Mouse (Mus musculus): ENCODE measurements at regions not wholly inside any gene's neighbourhood (a gene's known extent, or its start where the extent isn't known, plus 50 kb on each side); places are given as distances from the start of the nearest gene placed in this dataset.

DNA sequence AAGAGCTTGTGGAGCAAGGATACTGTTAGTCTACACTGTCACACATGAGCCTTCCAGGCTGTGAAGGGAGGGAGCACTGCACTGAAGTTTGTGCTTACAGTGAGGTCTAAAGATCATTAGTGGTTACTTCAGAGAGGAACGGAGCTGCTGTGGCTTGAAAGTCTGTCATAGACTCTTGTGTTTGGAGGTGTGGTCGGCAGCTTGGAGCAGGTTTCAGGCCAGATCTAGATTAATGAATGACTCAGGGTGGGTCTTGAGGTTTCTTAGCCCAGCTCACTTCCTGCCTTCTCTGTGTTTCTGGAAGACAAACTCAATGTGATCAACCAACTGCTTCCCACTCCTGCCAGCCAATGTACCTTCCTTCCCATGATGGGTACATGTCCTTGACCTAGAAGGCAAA lies 242.9 kb upstream of the 1700056E22Rik start:
- DNase-seq: no peak

- DNase-seq: no peak
These were observed 241.8 kb upstream of the 1700056E22Rik start for GRCm38 (mm10) chr1:184275877-184276276.

DNA sequence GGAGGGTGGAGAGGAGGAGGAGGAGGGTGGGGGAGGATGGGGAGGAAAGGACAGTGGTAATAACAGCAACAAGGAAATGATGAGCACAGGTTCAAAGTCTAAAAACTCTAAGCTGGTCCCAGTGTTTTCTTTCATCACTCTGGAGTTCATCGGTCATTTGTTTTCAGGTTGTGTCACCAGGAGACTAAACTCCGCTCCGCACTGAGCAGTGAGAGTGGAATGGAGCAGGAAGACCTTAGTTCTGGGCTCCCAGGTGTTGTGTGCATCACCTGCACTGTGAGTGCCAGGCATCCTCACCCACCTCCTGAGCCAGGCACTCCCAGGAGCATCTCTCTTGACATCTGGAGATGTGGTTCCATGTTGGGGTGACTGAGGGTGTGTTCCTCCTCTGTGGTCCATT lies 241.3 kb upstream of the 1700056E22Rik start:
- DNase-seq: no peak

- DNase-seq: no peak
These were observed 240.6 kb upstream of the 1700056E22Rik start for GRCm38 (mm10) chr1:184274704-184275103.

GRCm38 (mm10) chr1:184273722-184274121 lies 239.6 kb upstream of the 1700056E22Rik start:
- no peak for DNase-seq

DNA sequence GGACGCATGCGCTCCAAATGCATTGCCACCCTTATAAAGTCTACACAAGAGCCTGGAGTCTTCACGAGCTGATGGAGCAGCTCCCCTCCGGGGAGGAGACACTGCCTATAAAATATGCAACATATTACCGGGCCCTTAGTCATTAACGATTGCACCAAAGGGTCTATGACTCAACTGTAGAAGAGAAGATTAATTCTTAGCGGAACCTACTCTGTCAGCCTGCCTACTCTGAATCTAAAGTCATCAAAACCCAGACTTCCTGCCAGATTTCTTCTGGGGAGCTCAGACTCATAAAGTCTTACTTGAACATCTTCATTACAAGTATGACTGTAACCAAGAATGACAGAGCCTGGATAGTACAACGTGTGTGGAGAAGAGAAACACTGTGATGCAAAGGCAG lies 237.2 kb upstream of the 1700056E22Rik start:
- no peak for DNase-seq

GRCm38 (mm10) chr1:184266051-184266450 lies 231.9 kb upstream of the 1700056E22Rik start:
- peak; percentile 28 to 44 for DNase-seq

DNA sequence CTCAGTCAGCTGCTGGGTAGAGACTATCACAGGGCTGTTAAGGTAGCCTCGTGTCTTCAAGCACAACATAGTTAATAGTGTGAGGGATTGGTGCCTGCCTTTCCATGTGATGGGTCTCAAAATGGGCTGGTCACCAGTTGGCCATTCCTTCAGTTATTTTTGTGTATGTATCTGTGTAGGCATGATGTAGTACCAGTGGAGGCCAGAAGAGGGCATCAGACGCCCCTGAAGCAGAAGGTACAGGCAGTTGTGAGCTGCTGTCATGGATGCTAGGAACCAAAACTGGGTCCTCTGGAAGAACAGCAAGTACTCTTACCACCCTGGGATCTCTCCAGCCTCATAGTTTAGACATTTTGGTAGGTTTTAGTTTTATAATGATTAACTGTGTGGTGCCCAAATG lies 228.9 kb upstream of the 1700056E22Rik start:
- DNase-seq: peak in 1 of 2 experiments; percentile 3

DNA sequence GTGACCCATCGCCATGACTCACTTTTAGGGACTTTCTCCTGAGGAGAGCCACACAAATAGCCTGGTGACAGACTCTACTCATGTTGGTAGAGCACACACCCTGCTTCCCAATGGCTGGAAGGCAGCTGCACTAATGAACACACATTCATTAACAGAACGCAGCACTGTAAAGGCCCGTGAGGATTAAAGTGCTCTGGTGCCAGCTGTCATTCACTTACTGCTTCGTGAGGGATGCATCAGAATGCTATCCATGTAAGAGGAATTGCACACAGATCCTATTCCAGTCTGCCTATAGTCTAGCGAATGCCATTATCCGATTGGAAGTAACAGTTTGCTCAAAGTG lies 227.3 kb upstream of the 1700056E22Rik start:
- DNase-seq: no peak

DNA sequence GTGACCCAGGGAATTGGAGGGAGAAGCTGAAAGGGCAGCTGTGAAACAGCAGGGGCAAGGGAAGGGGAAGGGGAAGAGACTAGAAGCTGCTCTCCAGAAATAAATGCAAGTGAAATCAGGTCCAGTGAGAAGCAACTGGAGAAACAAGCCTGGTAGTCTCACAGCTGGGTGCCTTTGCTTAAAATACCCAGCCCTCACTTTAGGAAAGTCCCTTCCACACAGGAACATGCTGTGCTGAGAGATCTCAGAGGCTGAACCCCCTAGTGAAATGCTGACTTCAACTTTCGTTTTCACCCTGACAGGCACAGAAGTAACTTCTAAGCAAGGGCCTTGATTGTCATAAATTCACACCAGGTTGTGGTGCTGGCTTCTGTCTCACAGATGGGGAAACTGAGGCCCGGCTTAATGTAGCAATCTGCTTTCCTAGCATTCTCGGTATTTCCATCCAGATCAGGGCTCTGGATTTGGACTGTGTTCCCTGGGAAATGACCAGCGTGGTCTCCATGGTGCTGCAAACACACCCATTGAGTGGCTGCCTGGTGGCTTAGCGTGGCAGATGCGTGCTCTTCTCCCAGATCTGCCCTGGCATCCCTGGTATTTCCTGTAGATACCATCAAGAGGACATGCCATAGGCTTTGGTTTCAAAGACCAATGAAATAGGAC lies 226.8 kb upstream of the 1700056E22Rik start:
- no peak for DNase-seq

DNA sequence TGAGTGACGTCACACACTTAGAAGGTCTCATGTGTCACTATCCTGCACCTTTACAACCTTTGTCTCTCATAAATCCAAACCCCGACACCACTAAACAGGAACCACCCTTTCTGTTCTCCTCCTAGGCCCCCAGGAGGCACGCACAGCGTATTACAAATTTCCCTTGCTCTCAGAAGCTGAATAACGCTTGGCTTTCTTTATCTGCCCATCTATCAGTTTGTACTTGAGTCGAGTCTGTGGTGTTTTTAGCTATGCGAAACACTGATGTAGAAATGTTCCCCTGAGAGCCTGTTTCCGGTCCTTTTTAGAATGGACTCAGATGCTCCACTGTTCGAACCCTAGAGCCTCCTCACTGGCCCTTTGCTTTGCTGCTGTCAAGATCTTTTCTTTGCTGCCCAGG lies 225.8 kb upstream of the 1700056E22Rik start:
- DNase-seq: no peak

DNA sequence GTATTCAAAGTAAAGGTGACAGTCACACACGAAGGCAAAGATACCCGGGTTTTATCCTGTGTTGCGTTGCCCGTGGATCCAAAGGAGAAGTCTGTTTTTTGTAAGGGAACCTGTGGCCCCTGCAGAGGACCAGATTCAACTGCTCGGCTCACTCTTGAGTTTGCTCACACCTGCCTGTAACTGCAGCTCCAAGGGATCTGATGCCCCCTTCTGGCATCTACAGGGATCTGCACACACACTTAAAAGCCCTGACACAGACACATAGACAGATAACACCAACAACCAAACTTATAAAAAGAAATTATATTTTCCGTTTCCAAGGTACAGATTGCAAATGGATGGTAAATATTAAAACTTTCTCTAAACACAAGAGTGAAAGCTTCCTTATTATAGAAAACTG lies 223.3 kb upstream of the 1700056E22Rik start:
- no peak for DNase-seq

- DNase-seq: no peak
These were observed 220.8 kb upstream of the 1700056E22Rik start for GRCm38 (mm10) chr1:184254951-184255350.

- DNase-seq: no peak
These were observed 210.8 kb upstream of the 1700056E22Rik start for GRCm38 (mm10) chr1:184244730-184245488.

DNA sequence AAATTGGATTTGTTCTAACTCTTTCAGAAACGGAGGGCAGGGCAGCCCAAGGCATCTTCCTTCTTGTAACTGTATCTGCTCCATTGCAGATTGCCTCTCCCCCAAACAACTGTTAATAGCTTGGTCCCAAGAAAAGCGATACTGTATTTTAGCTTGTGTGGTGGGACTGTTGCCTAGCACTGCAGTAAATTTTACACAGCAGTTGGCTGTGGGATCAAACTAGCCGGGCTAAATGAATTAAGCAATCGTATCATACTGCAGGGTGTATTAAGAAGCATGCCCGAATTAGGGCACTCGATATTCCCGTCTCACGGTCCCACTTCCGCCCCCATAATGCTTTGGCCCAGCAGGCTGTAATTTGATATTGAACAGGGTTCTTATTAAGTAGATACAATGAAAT lies 210.2 kb upstream of the 1700056E22Rik start:
- DNase-seq: no peak

GRCm38 (mm10) chr1:184241846-184242245 lies 207.7 kb upstream of the 1700056E22Rik start:
- DNase-seq: no peak

- DNase-seq: peak; percentile 64 to 77
These were observed 201.3 kb upstream of the 1700056E22Rik start for GRCm38 (mm10) chr1:184235131-184235983.

DNA sequence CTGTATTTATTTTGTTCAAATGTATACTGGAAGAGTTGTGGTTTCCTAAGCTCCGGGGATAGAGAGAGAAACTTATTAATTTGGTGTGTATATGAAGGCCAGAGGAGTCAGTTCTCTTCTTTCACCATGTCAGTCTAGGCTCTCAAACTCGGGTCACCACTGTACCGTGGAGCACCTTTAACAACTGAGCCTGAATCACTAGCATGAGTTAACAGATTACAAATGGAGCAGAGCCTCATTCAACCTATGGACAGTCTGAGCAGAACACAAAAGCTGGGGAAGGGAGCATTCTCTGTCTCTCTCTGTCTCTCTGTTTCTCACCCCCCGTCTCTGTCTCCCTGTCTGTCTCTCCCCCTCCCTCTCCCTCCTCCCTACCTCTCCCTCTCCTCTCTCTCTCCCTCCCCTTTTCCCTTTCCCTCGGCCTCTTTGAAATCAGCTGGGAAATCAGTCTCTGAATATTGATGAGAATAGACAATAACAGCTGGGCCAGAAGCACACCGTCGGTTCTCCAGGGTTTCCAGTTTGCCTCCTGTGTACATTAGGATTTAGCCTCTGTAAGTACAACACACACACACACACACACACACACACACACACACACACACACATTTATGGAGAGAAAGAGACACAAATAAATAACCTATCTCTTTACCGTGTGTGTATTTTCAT lies 200.4 kb upstream of the 1700056E22Rik start:
- no peak for DNase-seq

DNA sequence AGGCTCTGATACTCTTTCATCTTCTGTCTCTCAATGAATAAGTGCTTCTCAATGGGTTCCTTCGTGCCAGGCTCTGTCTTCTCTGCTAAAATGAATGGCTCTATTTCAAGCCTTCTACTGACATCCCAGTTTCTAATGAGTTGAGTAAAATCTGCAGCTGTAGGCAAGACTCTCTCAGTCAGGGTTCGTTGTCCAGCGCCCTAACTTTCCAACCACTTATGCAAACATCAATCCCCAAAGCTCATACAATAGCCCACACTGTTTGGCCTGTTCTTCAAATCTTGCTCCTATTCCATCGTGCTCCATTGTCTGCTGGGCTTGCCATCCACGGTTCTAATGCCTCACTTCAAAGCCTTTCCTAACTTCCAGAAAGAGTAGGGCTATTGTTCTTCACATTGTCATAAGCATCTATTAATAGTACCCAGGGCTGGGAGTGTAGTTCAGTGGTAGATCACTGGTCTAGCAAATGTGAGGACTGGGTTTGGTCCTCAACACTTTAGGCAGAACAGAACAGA lies 199.7 kb upstream of the 1700056E22Rik start:
- no peak for DNase-seq

DNA sequence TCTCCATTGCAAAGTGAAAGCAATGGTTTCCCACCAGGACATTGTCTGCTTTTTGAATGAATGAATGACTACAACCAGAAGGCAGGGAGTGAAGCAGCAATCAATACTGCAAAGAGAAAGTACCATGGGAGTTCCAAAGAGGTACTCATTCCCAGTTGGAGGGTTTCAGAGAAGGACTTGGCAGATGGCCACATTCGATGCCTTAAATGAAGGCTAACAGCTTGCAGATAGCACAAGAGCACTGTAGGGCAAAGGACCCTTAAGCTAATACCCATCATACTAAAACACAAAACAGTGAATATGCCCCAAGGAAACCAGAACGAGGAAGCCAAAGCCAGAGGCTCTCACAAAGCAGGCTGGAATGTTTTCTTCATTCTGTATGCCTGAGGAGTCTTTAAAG lies 188.2 kb upstream of the 1700056E22Rik start:
- DNase-seq: no peak

- no peak for DNase-seq
These were observed 187.7 kb upstream of the 1700056E22Rik start for GRCm38 (mm10) chr1:184221792-184222191.

- no peak for DNase-seq
These were observed 163.2 kb upstream of the 1700056E22Rik start for GRCm38 (mm10) chr1:184197272-184197671.

DNA sequence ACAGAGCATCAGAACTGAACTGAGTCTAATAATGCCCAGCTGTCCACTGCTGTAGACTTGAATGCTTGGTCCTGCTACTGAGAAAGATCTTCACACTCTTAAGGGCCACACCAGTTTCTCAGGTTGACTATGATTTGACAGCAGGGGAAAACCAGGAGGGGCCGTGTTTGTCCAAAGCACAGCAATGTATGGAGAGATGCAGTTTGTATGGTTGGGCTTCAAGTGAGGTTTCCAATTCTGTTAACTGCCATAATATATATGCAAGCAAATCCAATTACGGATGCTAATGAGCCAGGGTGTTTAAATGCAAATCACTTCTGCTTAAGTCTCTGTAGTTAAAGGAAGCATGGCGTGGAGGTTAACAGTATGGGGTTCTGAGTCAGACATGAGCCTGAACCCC lies 157.2 kb upstream of the 1700056E22Rik start:
- DNase-seq: no peak

Data from cerebellum, adult 18-20 months (tissue).